Mouse (Mus musculus) cerebellum, postnatal 4 days (tissue): ENCODE results near the gene Snca.

Experiments used
- DNase-seq, 2 experiments: peaks; one replicate each; pipeline ENCODE4 v3.0.0; 2022; ENCODE audit warnings: low spot score in 2 of 2, mixed read lengths in 1 of 2

Gene Snca

GRCm38 (mm10) chr6:60829282-60829891 is at the start of gene Snca:
TSS of gene Snca (minus strand) at chr6:60829855.
- DNase-seq = no peak

- peak in 1 of 2 experiments; percentile 2 for DNase-seq
Measured at GRCm38 (mm10) chr6:60870126-60870525, 40.5 kb upstream of the Snca start.

DNA sequence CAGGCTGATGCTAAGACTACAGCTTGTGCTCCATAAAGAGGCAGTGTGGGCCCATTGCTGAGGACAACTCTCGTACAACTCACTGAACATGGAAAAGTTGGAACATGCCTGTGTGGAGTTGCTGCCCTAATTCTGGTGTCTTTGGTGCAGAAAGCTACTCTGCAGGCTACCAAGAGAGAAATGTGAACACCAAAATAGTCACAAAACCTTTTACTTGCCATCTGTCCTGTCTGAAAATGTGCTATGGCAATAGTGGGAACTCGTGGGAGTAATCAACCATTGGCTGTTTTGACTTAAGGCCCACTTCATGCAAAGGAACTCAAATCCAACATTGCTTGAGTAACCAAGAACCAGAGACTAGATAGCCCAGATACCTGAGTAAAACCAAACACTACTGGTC is 26.9 kb upstream of the Snca start:
- DNase-seq = no peak

DNA sequence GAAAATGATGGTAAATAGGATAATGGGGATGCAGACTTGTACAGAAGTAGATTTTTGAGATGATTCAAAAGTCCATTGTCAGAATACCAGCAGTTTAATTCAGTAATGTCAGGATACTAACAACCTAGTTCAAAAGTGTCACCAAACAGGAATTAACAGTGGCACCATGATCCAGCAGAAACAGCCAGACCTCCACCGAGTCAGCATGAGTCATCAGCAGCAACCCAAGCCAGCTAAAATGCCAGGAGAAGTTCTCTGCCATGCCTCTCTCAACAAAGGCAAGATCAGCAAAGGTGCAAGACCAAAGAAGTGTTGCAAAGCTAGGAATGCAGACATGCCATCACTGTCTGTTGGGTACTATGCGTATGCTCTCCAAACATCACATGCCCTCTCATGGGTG is 22.0 kb upstream of the Snca start:
- no peak for DNase-seq

GRCm38 (mm10) chr6:60828429-60829264 is 1.0 kb downstream of the Snca start:
- peak; percentile 47 to 70 for DNase-seq

DNA sequence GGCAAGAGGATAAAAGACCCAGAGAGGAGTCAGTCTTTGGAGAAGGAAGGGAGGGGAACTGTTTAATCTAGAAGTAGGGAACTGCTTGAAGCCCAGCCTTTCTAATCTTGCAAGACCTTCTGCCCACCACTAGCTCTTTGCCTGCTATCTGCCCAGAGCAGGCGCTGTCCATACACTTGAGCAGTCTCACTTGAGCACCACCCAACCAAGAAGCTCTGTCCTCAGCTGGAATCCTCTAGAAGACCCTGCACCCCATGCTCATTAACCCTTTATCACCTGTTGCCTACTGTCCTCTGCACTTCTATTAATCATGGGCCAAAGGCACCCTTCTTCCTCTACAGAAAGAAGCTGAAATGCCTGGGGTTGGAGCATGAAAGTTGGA is 1.6 kb downstream of the Snca start:
- DNase-seq = peak in 1 of 2 experiments; percentile 6

DNA sequence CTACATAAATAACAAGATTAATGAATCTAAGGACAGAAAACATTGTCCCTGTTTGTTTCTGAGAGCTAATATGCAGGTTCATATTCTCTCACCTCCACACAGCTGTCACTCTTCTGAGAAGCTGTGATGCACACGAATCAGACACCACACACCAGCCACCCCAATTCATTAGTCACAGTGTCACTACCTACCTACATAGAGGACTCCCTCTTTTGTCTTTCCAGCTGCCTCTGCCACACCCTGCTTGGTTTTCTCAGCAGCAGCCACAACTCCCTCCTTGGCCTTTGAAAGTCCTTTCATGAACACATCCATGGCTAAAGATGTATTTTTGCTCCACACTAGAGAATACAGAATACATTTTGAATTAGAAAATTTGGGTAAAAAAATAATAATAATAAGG is 2.4 kb downstream of the Snca start:
- no peak for DNase-seq

DNA sequence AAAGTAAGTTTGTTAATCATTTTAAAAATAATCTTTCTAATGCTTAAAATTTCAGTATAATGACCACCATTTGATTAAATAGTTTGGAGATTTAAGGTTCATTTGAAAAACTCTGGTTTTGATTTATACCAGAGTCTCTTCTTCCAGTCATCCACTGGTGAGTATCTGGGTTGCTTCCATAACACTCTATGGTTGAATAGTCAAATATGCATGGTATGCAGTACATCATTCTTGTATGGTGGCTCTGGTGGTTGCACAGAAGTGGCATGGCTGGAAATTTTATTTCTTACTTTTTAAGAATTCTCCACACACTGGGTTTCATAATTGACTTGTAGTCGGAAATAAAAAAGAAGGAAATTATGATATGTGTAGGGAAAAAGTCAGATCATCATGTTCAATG is 10.4 kb downstream of the Snca start:
- DNase-seq = no peak

DNA sequence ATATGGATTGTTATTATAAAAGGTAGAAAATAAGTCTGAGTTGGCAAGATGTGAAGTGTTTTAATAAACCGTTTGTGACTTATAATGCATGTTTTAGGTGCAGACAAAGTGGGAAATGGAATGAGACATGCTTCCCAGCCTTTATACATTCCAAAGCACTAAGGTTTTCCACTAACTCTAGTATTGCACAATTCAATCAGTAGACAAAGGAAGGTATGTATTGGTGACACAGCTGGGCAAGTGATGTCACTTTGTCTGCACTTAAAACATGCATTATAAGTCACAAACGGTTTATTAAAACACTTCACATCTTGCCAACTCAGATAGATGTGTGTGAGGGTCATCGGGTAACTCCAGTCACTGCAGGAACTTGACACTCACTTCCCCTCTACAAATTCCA is 16.1 kb downstream of the Snca start:
- no peak for DNase-seq

DNA sequence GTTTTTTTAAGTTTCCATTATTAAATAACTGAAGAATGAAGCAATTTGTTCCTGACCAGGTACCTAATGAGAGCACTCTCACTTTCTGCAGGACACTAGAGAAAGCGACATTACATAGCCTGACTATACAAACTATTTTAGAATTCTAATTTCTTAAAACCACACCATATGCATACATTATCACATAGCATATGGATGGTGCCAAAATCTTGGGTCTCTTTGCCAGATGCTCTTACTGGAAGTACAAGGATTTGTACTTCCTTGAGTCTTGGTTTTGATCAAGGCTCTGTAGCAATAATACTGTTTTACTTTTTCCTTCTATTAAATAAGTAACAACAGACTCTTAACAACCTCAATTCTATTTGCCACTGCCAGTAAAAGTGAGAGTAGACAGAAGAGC is 31.4 kb downstream of the Snca start:
- DNase-seq = no peak

DNA sequence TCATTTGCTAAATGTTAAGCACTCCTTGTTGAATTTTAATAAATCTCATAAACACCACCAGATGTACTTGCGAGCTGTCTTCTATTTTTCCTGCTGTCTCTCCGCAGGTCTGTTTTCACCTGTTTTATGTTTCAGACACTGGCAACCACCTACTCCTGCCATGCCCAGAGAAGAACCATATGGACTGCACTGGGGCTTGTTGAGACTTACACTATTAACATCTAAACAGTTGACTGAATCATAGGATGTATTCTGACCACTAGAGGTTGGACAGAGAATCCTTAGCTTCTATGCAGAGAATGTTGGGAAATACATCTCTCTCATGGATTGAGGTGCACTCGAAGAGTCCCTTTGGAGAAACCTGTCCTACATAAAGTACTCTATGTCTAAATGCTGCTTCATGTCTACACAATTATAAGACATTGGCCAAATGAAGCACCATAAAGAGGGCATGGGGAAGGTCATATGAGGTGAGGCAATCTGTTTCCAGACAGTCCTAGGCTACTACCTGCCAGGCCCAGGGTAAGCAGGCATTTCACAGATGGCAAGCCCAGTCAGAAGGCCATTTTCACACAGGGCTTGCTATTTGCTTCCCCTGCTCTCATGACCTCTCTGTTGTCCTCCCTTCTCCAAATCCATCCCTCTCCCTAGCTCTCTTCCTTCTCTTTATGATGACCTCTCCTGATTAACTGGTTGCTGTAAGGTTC is 35.8 kb downstream of the Snca start:
- no peak for DNase-seq

DNA sequence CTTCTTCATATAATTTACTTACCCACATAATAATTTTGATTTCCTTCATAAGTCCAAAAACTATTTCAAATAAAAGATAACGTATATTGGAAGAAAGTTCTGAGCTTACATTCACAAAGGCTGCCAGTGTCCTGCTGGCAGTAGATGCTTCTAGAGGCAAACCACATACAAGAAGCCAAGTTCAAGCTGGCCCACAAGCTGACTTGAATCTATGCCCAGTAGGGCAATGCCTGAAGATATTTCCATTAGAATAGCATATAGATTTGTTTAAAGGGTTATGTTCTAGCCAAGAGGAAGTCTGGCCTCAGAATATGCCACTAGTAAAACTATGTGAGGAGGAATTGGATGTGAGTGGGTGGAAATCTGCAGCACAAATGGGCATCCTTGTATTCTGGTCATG is 42.7 kb downstream of the Snca start:
- DNase-seq = no peak

DNA sequence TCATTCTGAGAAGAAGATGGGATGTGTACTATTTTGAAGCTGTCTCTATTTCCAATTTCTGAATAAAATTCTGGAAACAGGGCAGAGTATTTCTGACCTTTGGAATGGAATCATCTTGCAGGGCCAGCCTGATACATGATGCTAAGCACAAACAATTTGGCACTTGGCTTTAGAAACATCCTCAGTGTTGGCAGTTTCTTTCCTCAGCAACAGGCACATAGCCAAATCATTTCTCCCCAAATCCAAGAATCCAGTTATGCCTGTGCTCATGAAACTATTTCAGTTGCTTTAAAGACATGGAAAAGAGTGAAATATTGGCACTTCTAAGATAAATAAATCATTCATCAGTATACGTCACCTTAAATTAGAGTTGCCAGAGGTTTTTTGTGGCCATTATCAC is 57.8 kb downstream of the Snca start:
- DNase-seq = no peak

GRCm38 (mm10) chr6:60765696-60766095 is 64.0 kb downstream of the Snca start:
- no peak for DNase-seq

DNA sequence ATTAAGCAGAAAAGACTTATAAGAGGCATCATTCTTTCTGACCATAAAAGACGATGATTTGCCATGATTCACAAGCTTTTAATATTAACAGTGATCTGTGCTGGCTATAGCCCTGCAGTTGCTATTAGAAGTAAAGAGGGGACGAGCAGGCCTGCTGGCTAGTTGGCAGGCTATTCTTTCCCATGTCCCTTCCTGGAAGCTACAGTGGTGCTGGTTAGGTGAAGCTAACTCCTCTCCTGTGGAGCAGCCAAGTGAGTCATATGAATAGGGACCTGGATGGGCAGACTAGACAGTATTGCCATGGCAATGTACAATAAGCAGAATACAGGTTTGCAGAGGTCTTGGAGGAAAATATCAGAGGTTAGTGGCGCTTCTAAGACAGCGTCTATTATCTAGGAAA is 66.8 kb downstream of the Snca start:
- DNase-seq = no peak

DNA sequence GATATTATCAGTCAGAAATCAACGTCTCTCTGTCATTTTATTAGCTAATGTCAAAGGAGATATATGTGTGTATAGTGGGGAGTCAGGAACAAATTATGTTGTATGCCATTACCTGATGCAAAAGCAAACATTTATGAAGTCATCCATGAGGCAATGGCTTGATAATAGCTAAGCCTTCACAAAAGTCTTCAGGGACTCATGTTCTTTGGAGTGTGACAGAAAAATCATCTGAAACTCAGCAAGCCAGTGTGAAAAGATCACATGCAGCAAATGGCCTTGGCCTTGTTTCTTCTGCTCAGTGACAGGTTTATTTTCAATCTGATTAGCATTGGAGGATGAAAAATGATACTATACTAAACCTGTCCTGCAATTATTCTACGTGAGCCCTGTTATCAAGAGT is 67.9 kb downstream of the Snca start:
- no peak for DNase-seq

DNA sequence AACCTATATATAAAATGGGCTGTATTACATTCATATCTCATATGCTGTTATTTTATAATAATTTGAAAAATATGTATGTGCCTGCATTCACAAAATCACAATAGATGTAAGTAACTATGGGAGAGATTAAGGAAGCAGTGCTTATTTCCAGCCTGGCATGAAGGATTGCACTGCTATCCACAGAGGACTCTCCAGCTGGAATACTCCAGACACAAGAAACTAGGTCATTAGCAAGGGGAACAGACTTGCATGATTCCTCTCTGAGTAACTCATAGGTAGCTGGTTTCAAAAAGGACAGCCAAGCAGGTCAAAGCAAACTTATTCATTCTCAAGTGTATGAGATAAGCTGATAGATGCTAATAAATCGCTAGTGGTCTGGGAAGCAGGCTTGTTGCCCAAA is 74.7 kb downstream of the Snca start:
- no peak for DNase-seq

- DNase-seq = no peak
Measured at GRCm38 (mm10) chr6:60745965-60746364, 83.7 kb downstream of the Snca start.

DNA sequence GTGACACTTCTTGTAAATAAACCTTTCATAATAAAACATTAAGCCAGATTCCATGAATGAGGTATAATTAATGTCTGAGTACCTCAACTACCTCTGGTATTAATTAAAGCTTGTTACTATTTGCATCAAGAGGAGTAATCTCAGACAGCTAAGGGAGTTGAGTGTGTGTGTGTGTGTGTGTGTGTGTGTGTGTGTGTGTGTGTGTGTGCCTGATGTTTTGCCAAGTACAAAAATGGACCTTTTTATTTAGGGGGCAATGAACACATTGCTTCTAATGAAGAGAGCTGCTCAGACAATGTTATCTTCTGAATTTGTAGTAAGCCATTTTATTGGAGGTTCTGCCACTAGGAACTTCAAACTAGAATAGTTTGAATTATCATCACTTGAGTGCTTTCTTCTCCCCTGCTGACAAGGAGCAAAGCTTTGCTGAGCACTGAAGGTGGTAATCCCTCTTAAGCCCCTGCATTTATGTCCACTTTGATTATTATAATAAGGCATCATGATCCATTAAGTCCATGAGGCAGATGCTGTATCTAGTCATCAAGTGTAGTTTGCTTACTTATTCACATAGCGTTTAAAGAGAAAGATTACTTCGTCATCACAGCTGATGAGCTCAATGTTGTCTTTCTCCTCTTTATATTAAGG is 88.1 kb downstream of the Snca start:
- no peak for DNase-seq

DNA sequence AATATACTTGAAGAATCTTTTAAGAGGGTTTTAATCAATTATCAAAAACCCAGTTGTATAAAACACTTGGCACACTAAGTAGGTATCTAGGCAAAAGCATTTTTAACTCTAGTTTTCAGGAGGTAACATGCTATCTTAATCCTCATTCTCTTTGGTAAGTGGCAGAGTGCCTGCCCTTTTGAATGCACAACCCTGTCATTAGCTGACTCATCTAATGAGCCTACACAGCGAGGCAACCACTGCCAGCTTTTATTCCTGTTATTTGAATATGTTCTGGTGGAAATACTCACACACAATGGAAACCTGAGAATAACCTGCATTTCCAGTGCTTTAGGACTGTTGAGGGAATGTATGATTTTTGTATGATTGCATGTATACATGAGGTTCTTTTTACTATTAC is 89.9 kb downstream of the Snca start:
- no peak for DNase-seq

DNA sequence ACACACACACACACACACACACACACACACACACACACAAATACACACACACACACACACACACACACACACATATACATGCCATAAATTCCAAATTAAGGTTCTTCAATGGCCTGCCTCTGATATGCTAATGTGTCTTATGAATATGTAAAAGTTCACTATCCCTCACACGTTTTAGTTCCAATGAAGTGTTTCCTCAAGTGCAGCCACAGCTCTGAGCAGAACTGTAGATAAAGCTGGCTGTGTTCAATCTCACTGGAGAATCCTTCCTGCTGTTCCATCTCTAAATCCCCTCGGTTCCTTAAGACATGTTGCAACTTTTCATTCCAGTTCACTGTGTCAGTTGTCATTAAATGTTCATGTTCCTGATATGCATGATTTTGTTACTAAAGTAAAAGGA is 98.5 kb downstream of the Snca start:
- no peak for DNase-seq

DNA sequence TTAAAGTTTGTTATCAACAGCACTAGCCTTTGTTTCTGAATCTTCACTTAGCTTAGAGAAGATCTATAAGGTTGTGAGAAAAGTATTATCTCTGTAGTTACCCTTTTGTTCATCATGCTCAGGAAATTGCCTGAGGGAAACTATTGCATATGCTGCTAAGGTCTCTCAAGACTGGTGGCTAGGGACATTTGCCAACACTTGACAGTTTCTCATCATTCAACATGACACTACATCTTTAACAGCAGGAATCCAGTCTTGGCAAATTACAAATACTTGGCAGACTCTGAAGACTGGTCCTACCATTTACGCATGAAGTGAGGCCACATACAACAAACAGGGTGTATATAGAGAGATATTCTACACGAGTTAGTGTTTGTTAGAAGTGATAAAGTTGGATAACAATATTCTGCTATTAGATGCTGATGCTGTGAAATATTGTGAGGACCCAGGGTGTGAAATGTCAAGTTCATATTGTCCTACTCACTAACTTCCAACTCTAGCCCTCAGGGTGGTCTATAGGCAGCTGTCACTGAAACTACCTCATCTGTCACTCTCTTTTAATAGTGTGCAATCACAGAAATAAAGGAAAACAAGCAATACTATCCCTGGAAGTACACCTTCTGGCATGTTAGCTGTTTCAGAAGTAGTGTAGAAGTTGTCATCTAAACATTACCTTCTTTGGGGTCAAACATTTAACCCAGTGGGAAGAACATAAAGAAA is 105.4 kb downstream of the Snca start:
- peak in 1 of 2 experiments; percentile 12 for DNase-seq
